Mouse (Mus musculus) kidney, postnatal 0 days (tissue): ENCODE data around the gene Fam78b. TPM values are rescaled to one million over a fixed set of nuclear protein-coding genes. Genes with fewer than 3 reads are reported as not detected.

Experiments
- ATAC-seq: fragments of 200-750 bp; cut with Nextera tagmentation; replicated peaks from 2 replicates; pipeline ENCODE4 v1.8.0; 2017; ENCODE audit warnings: low read depth, moderate number of reproducible peaks, moderate TSS enrichment, moderate library complexity; ENCODE audit not compliant: low FRiP score
- DNase-seq: peaks from one replicate; pipeline ENCODE4 v3.0.0-alpha.2; 2016; ENCODE audit warnings: low spot score
- H3K27ac ChIP-seq: fragments of 300-500 bp; sonication (generic); 2 replicates; pipeline ENCODE4 v1.5.1; 2014; ENCODE audit warnings: mild to moderate bottlenecking
- H3K27me3 ChIP-seq: fragments of 300-500 bp; sonication (generic); 2 replicates; pipeline ENCODE4 v1.6.1; 2014; ENCODE audit warnings: low read length, mixed read lengths; ENCODE audit not compliant: insufficient read depth
- H3K36me3 ChIP-seq: fragments of 300-500 bp; sonication (generic); 2 replicates; pipeline ENCODE4 v1.6.1; 2014; ENCODE audit warnings: low read length, mixed read lengths; ENCODE audit not compliant: insufficient read depth
- H3K4me1 ChIP-seq: fragments of 300-500 bp; sonication (generic); replicated peaks from 2 replicates; pipeline ENCODE4 v1.6.1; 2014; ENCODE audit warnings: antibody characterized with exemption, low read length, mixed read lengths; ENCODE audit not compliant: insufficient read depth
- H3K4me2 ChIP-seq: fragments of 300-500 bp; sonication (generic); 2 replicates; pipeline ENCODE4 v1.6.1; 2014; ENCODE audit warnings: mild to moderate bottlenecking, low read length, moderate library complexity, mixed read lengths
- H3K4me3 ChIP-seq: fragments of 300-500 bp; sonication (generic); replicated peaks from 2 replicates; pipeline ENCODE4 v1.5.1; 2014; ENCODE audit warnings: low read depth, low read length
- H3K9ac ChIP-seq: fragments of 300-500 bp; sonication (generic); 2 replicates; pipeline ENCODE4 v1.6.1; 2014; ENCODE audit warnings: low read depth, low read length
- H3K9me3 ChIP-seq: fragments of 300-500 bp; sonication (generic); replicated peaks from 2 replicates; pipeline ENCODE4 v1.6.1; 2016; ENCODE audit warnings: low read length, inconsistent platforms, mixed read lengths
- CTCF ChIP-seq: IDR thresholded peaks from 2 replicates; pipeline ENCODE4 v1.5.1; 2016; ENCODE audit warnings: antibody characterized with exemption, low read depth, mild to moderate bottlenecking, moderate library complexity
- WGBS: fragments of 180-500 bp; shearing (Covaris S2); extraction: QIAGEN DNeasy Blood & Tissue Kit; methylation state at CpG from one replicate; pipeline ENCODE4 v1.1.7; 2014; 5-methylcytosine and 5-hydroxymethylcytosine counted together
- polyA plus RNA-seq: library from polyadenylated mRNA; unstranded; fragments of >200 nt; fragmentation: Nextera tagmentation; extraction: Ambion mirVana; gene quantifications from 2 replicates; pipeline ENCODE4 v1.2.1, GENCODE M21; 2015

Fam78b gene
- polyA plus RNA-seq, 1 experiment from 2014 or later = 1.0 TPM

DNA sequence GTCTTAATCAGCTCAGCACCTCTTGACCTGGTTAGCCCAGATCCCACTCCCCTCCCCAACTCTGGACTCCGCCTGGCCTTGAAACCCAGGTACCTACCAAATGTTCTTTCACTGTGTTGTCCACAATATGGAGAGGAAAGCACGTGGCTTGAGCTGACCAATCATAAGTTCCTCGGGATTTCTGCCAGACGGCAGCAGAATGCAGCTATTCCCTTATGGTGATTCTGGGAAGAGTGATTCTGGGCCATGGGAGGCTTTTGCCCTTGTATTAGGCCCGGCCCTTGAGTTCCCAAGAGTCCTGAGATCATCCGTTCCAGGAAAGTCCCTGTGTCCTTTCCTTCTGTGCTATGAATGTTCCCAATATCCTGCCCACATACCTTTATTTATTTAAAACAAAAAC is 41.3 kb downstream of the Fam78b start:
- Histone ChIP-seq H3K27me3 (no peaks in the 10 kb centered on the region), H3K9ac (no peak overlapping the region), H3K4me3 (no peak overlapping the region), H3K9me3 (no peaks in the 10 kb centered on the region), H3K4me1 (0 out of 2 replicates have a peak, but pooled peaks cover 6% of the 10 kb centered on the region), H3K36me3 (no peaks in the 10 kb centered on the region), H3K4me2 (no peak overlapping the region), H3K27ac (no peak overlapping the region)
- 92% methylated on average over 6 of the region's 6 CpGs for WGBS
- DNase-seq (no peak), ATAC-seq (no peak)
- no peak for TF ChIP-seq CTCF

DNA sequence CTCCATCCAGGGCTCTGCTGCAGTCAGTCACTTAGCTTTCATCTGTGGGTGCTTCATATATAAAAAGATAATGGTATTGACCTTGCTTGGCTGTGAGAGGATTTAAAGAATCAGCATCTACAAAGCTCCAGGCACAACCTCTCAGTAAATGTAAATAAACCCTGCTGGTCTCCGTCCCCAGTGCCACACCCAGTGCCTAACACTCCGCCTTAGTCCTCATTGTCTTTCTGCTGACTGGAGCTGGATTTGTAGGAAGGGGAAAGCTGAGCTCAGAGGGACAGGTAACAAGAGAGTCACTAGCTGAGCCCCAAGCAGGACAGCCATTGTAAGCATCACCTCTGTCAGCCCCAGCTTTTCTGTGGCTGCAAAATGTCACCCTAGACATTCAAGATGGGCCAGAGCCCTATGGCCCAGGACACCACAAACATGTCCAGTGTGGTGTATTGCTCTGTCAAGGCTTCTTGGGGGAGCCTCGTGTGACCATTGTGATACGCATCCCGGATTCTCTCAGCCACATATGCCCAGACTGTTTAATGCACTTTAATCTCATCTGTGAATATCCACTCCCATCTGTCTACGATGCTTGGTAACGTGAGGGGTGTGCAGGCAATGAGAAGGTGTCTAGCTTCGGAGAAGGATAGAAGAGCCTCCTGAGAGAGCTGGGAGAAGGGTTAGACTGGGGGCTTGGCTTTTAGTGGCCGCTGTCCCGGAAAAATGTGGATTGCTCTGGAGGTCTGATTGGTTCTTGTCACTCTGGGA is 45.1 kb downstream of the Fam78b start:
- DNase-seq (no peak), ATAC-seq (no peak)

GRCm38 (mm10) chr1:167050859-167051258 is 49.6 kb downstream of the Fam78b start:
- no peaks in the 10 kb centered on the region for H3K9me3 ChIP-seq
- no peaks in the 10 kb centered on the region for H3K36me3 ChIP-seq
- no peak overlapping the region for H3K4me2 ChIP-seq
- H3K9ac ChIP-seq = no peak overlapping the region
- H3K4me1 ChIP-seq = no peaks in the 10 kb centered on the region
- DNase-seq (no peak), ATAC-seq (no peak)
- TF ChIP-seq CTCF = no peak
- no peaks in the 10 kb centered on the region for H3K27me3 ChIP-seq
- H3K27ac ChIP-seq = no peak overlapping the region
- no peak overlapping the region for H3K4me3 ChIP-seq
- WGBS = 92% methylated on average over 3 of the region's 3 CpGs

More for the DNA sequence above, 45.1 kb downstream of the Fam78b start:
- no peak for TF ChIP-seq CTCF
- H3K4me3 ChIP-seq = no peak overlapping the region
- no peak overlapping the region for H3K9ac ChIP-seq
- H3K36me3 ChIP-seq = no peaks in the 10 kb centered on the region
- H3K9me3 ChIP-seq = no peaks in the 10 kb centered on the region
- H3K27me3 ChIP-seq = no peaks in the 10 kb centered on the region
- H3K4me2 ChIP-seq = no peak overlapping the region
- H3K27ac ChIP-seq = no peak overlapping the region
- no peaks in the 10 kb centered on the region for H3K4me1 ChIP-seq
- WGBS = 53% methylated on average over 10 of the region's 10 CpGs

GRCm38 (mm10) chr1:167054029-167054428 is 52.8 kb downstream of the Fam78b start:
- H3K4me1 ChIP-seq = no peaks in the 10 kb centered on the region
- no peaks in the 10 kb centered on the region for H3K27me3 ChIP-seq
- 66% methylated on average over 7 of the region's 7 CpGs for WGBS
- H3K36me3 ChIP-seq = no peaks in the 10 kb centered on the region
- ATAC-seq (no peak), DNase-seq (no peak)
- H3K4me2 ChIP-seq = no peak overlapping the region
- no peak overlapping the region for H3K4me3 ChIP-seq
- H3K9me3 ChIP-seq = no peaks in the 10 kb centered on the region
- H3K27ac ChIP-seq = no peak overlapping the region
- no peak overlapping the region for H3K9ac ChIP-seq
- TF ChIP-seq CTCF = no peak

DNA sequence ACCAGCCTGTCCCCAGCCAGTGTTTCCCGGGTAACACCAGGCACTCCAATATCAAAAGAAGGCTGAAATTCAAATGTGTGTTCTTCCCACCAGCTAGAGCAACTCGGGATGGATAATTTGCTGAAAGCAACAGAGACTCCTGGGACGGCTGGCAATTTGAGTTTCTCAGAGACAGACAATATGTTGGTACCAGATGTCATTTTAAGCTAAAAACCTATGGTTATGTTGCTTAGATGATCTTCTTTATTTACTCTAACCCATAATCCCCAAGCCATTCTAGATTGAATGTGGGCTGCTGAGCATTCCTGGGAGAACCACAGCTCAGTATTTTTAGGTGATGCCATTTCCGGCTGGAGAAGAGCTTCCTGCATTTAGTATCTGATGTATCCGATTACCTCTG is 56.3 kb downstream of the Fam78b start:
- H3K4me1 ChIP-seq = no peaks in the 10 kb centered on the region
- no peaks in the 10 kb centered on the region for H3K27me3 ChIP-seq
- no peaks in the 10 kb centered on the region for H3K9me3 ChIP-seq
- ATAC-seq = no peak
- no peak overlapping the region for H3K4me3 ChIP-seq
- TF ChIP-seq CTCF = no peak
- no peak overlapping the region for H3K27ac ChIP-seq
- no peak overlapping the region for H3K4me2 ChIP-seq
- no peak for DNase-seq
- WGBS = 63% methylated on average over 5 of the region's 5 CpGs
- H3K9ac ChIP-seq = no peak overlapping the region
- no peaks in the 10 kb centered on the region for H3K36me3 ChIP-seq

- DNase-seq (peak; percentile 35), ATAC-seq (no peak)
- WGBS = 57% methylated on average over 9 of the region's 9 CpGs
- Histone ChIP-seq H3K27ac (no peak overlapping the region), H3K27me3 (no peaks in the 10 kb centered on the region), H3K4me1 (no peaks in the 10 kb centered on the region), H3K4me3 (no peak overlapping the region), H3K4me2 (no peak overlapping the region), H3K9ac (no peak overlapping the region), H3K9me3 (no peaks in the 10 kb centered on the region), H3K36me3 (no peaks in the 10 kb centered on the region)
- TF ChIP-seq CTCF = no peak; the same call in 1 of the 2 replicates
Measured at GRCm38 (mm10) chr1:167059550-167060285, 58.5 kb downstream of the Fam78b start.
